20 mouse cellular contexts compared by ENCODE assay signal in the genomic region with DNA sequence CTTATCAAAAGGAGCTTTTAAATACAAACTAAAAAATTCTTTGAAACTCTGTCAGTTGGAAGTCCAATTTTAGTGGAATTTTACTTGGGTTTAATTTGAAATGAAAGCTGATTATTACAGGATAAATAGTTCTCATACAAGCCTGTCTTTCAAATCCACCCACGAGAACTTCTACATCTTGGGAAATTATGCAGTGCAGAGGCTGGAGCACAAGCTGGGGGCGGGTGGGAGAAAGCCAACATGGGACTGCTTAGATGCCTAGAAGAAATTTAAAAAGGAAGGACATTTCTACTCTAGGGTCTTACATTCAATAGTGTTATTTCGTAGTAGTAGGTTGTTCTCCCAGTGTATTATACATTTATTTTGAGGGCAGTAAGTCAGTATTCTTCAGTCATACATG.
A peak's percentile ranks its signal among the peaks of the same experiment; 100 is the strongest.
DNase-seq lines count a peak whose midpoint lies in the region; TF ChIP-seq lines count a peak whose summit lies in the region.
"Had no signal": no experiment of that assay in that cellular context is flagged by ENCODE, and none has a peak within 500 bp of the region (broad histone marks: within the 10 kb centered on the region; RNA-seq: fewer than 3 reads in every experiment).

No protein-coding gene starts in this region.

- no peak overlapping the region for H3K4me3 ChIP-seq in layer of hippocampus, adult 2 months
- H3K4me3 ChIP-seq: embryonic facial prominence, embryonic 15.5 days; forebrain, embryonic 10.5 days; heart, embryonic 15.5 days; hindbrain, embryonic 15.5 days; limb, embryonic 12.5 days; liver, embryonic 12.5 days had no signal

- peak overlapping the region; percentile 68 for H3K27ac ChIP-seq in layer of hippocampus, adult 2 months
- H3K27ac ChIP-seq: embryonic facial prominence, embryonic 15.5 days; forebrain, embryonic 10.5 days; heart, embryonic 15.5 days; hindbrain, embryonic 15.5 days; limb, embryonic 12.5 days; liver, embryonic 12.5 days had no signal

- TF ChIP-seq CTCF in layer of hippocampus, adult 2 months (conservative IDR thresholded peaks at IDR 0.05): no peak

- DNase-seq in frontal cortex, adult 2 months (ENCODE audit: extremely low spot score in 1 of 2, low spot score in 1 of 2): peak; percentile 56 to 73
- DNase-seq in layer of hippocampus, adult 2 months (ENCODE audit: low spot score in 2 of 2): peak; percentile 32 to 67
- peak; percentile 48 to 61 for DNase-seq in left cerebral cortex, adult 9 months (ENCODE audit: low spot score in 2 of 2)
- peak; percentile 38 for DNase-seq in right cerebral cortex, postnatal 25 days
- no peak for DNase-seq in gastrocnemius, postnatal 4 days (ENCODE audit: low spot score in 2 of 2)
- DNase-seq in retina, embryonic 14.5 days (ENCODE audit: low spot score): no peak
- no peak for DNase-seq in adrenal gland, adult 2 months
- DNase-seq: adrenal gland, adult 8-10 months; cerebellum, adult 11 months; cerebellum, postnatal 10 days; gastrocnemius, postnatal 25 days; heart, postnatal 4 days; kidney, postnatal 4 days; lung, adult 2 months had no signal

Comparison
In these comparisons a context has a peak if more than half of its experiments do, and no peak if none do; other contexts are left out.
1. DNase-seq: peak in frontal cortex, adult 2 months (2 of 2), layer of hippocampus, adult 2 months (2 of 2), left cerebral cortex, adult 9 months (2 of 2) and right cerebral cortex, postnatal 25 days (single experiment); none in gastrocnemius, postnatal 4 days (0 of 2), retina, embryonic 14.5 days (single experiment) and adrenal gland, adult 2 months (single experiment).